Mouse (Mus musculus) lung, embryonic 15.5 days (tissue): Measurements from ENCODE around the gene Piezo1. TPM values are rescaled to one million over a fixed set of nuclear protein-coding genes. Genes with fewer than 3 reads are reported as not detected.

Experiments used
- ATAC-seq: fragments of 200-750 bp; cut with Nextera tagmentation; 2 replicates; pipeline ENCODE4 v1.8.0; 2017; ENCODE audit warnings: moderate number of reproducible peaks, borderline replicate concordance; ENCODE audit not compliant: low FRiP score, low TSS enrichment; ENCODE audit errors: extremely low read depth
- H3K27ac ChIP-seq: fragments of 300-500 bp; sonication (generic); 2 replicates; pipeline ENCODE4 v1.5.1; 2015; ENCODE audit warnings: moderate library complexity, mild to moderate bottlenecking, inconsistent platforms
- H3K27me3 ChIP-seq: fragments of 300-500 bp; sonication (generic); 2 replicates; pipeline ENCODE4 v1.6.1; 2015; ENCODE audit warnings: inconsistent platforms
- H3K36me3 ChIP-seq: fragments of 300-500 bp; sonication (generic); 2 replicates; pipeline ENCODE4 v1.6.1; 2015; ENCODE audit warnings: inconsistent platforms
- H3K4me1 ChIP-seq: fragments of 300-500 bp; sonication (generic); 2 replicates; pipeline ENCODE4 v1.6.1; 2015; ENCODE audit warnings: inconsistent platforms
- H3K4me2 ChIP-seq: fragments of 300-500 bp; sonication (generic); 2 replicates; pipeline ENCODE4 v1.6.1; 2015; ENCODE audit warnings: inconsistent platforms, mild to moderate bottlenecking, moderate library complexity
- H3K4me3 ChIP-seq: fragments of 300-500 bp; sonication (generic); 2 replicates; pipeline ENCODE4 v1.5.1; 2015; ENCODE audit warnings: mild to moderate bottlenecking, inconsistent platforms
- H3K9ac ChIP-seq: fragments of 300-500 bp; sonication (generic); 2 replicates; pipeline ENCODE4 v1.6.1; 2015; ENCODE audit warnings: inconsistent platforms
- H3K9me3 ChIP-seq: fragments of 300-500 bp; sonication (generic); 2 replicates; pipeline ENCODE4 v1.6.1; 2016; ENCODE audit warnings: inconsistent platforms
- WGBS: fragments of 180-500 bp; shearing (Covaris S2); methylation state at CpG from one replicate; pipeline ENCODE4 v1.1.7; 2015; 5-methylcytosine and 5-hydroxymethylcytosine counted together
- polyA plus RNA-seq: library from polyadenylated mRNA; unstranded; fragments of >200 nt; fragmentation: Nextera tagmentation; extraction: Ambion mirVana; gene quantifications from 2 replicates; pipeline ENCODE4 v1.2.1, GENCODE M21; 2015

Piezo1 gene
- polyA plus RNA-seq, 1 experiment from 2014 or later: 23.4 TPM

- WGBS: 1% methylated on average over 56 of the region's 56 CpGs
- ATAC-seq: peak; percentile 76
- H3K4me3 ChIP-seq: peak within 1 kb of the TSS; percentile 37
- H3K9me3 ChIP-seq: no peaks in the 10 kb centered on the region
- H3K4me2 ChIP-seq: peak within 1 kb of the TSS; percentile 57
- no peaks in the 10 kb centered on the region; the same call in 1 of the 2 replicates for H3K36me3 ChIP-seq
- peak within 1 kb of the TSS; percentile 32 for H3K9ac ChIP-seq
- 0 out of 2 replicates have a peak within 1 kb of the TSS, but pooled peaks have one; percentile 27 for H3K27ac ChIP-seq
- peaks cover 46% of the 10 kb centered on the region for H3K27me3 ChIP-seq
- peaks cover 34% of the 10 kb centered on the region for H3K4me1 ChIP-seq
Measured at GRCm38 (mm10) chr8:122460524-122461472, 90.3 kb downstream of the Piezo1 start, which contains the start of gene Snai3. Gene Snai3 (minus strand): TSS chr8:122460733.

GRCm38 (mm10) chr8:122459990-122460389 is 91.1 kb downstream of the Piezo1 start:
- Histone ChIP-seq H3K4me1 (peaks cover 34% of the 10 kb centered on the region), H3K9me3 (no peaks in the 10 kb centered on the region), H3K4me2 (peak overlapping the region; percentile 57), H3K27me3 (peaks cover 46% of the 10 kb centered on the region), H3K36me3 (no peaks in the 10 kb centered on the region), H3K4me3 (peak overlapping the region; percentile 37), H3K27ac (no peak overlapping the region), H3K9ac (peak overlapping the region; percentile 32)
- peak; percentile 13; the same call in 1 of the 2 replicates for ATAC-seq
- 20% methylated on average over 7 of the region's 7 CpGs for WGBS

GRCm38 (mm10) chr8:122459218-122459900 is 91.8 kb downstream of the Piezo1 start:
- 50% methylated on average over 6 of the region's 6 CpGs for WGBS
- Histone ChIP-seq H3K4me1 (peaks cover 33% of the 10 kb centered on the region), H3K4me3 (no peak overlapping the region; the same call in 1 of the 2 replicates), H3K27ac (no peak overlapping the region), H3K9me3 (no peaks in the 10 kb centered on the region), H3K27me3 (peaks cover 46% of the 10 kb centered on the region), H3K9ac (no peak overlapping the region), H3K36me3 (no peaks in the 10 kb centered on the region), H3K4me2 (no peak overlapping the region)
- ATAC-seq: no peak

GRCm38 (mm10) chr8:122457171-122457570 is 94.0 kb downstream of the Piezo1 start:
- Histone ChIP-seq H3K9ac (no peak overlapping the region), H3K27ac (no peak overlapping the region), H3K4me1 (peaks cover 20% of the 10 kb centered on the region), H3K4me2 (no peak overlapping the region), H3K27me3 (peaks cover 39% of the 10 kb centered on the region), H3K36me3 (no peaks in the 10 kb centered on the region), H3K9me3 (no peaks in the 10 kb centered on the region), H3K4me3 (no peak overlapping the region)
- WGBS: 54% methylated on average over 11 of the region's 11 CpGs
- ATAC-seq: no peak

- peaks cover 13% of the 10 kb centered on the region; the same call in 1 of the 2 replicates for H3K27me3 ChIP-seq
- H3K4me3 ChIP-seq: no peak overlapping the region
- H3K4me1 ChIP-seq: no peaks in the 10 kb centered on the region
- WGBS: 75% methylated on average over 6 of the region's 6 CpGs
- no peaks in the 10 kb centered on the region for H3K9me3 ChIP-seq
- no peak overlapping the region for H3K4me2 ChIP-seq
- no peak overlapping the region for H3K9ac ChIP-seq
- H3K36me3 ChIP-seq: no peaks in the 10 kb centered on the region
- H3K27ac ChIP-seq: no peak overlapping the region
- no peak for ATAC-seq
Measured at GRCm38 (mm10) chr8:122454409-122454808, 96.7 kb downstream of the Piezo1 start.

- Histone ChIP-seq H3K36me3 (no peaks in the 10 kb centered on the region), H3K9me3 (no peaks in the 10 kb centered on the region), H3K4me2 (no peak overlapping the region), H3K9ac (no peak overlapping the region), H3K4me3 (no peak overlapping the region), H3K4me1 (no peaks in the 10 kb centered on the region), H3K27ac (no peak overlapping the region), H3K27me3 (peaks cover under 1% of the 10 kb centered on the region; the same call in 1 of the 2 replicates)
- ATAC-seq: no peak
- WGBS: 76% methylated on average over 10 of the region's 10 CpGs
Measured at GRCm38 (mm10) chr8:122452154-122452553, 99.0 kb downstream of the Piezo1 start.

GRCm38 (mm10) chr8:122451161-122451703 is 99.9 kb downstream of the Piezo1 start:
- H3K9me3 ChIP-seq: no peaks in the 10 kb centered on the region
- ATAC-seq: no peak
- no peaks in the 10 kb centered on the region for H3K36me3 ChIP-seq
- no peak overlapping the region for H3K4me3 ChIP-seq
- H3K27ac ChIP-seq: no peak overlapping the region
- no peaks in the 10 kb centered on the region for H3K4me1 ChIP-seq
- H3K9ac ChIP-seq: no peak overlapping the region
- WGBS: 67% methylated on average over 7 of the region's 7 CpGs
- no peak overlapping the region for H3K4me2 ChIP-seq
- H3K27me3 ChIP-seq: no peaks in the 10 kb centered on the region

- Histone ChIP-seq H3K27ac (peak overlapping the region; percentile 99), H3K9me3 (no peaks in the 10 kb centered on the region), H3K9ac (0 out of 2 replicates have a peak overlapping the region, but pooled peaks have one; percentile 65), H3K4me3 (no peak overlapping the region), H3K27me3 (no peaks in the 10 kb centered on the region), H3K4me2 (peak overlapping the region; percentile 94; the same call in 1 of the 2 replicates), H3K36me3 (no peaks in the 10 kb centered on the region), H3K4me1 (peaks cover 26% of the 10 kb centered on the region)
- no peak for ATAC-seq
- WGBS: 63% methylated on average over 3 of the region's 3 CpGs
Measured at GRCm38 (mm10) chr8:122445203-122445602, 105.9 kb downstream of the Piezo1 start.

- ATAC-seq: peak; percentile 73
Measured at GRCm38 (mm10) chr8:122444058-122444748, 106.9 kb downstream of the Piezo1 start.

GRCm38 (mm10) chr8:122443262-122444006 is 107.7 kb downstream of the Piezo1 start, which contains the start of gene Mvd:
Gene Mvd (minus strand): TSS chr8:122443422.
- Histone ChIP-seq H3K9ac (peak within 1 kb of the TSS; percentile 65), H3K27ac (peak within 1 kb of the TSS; percentile 99), H3K4me2 (peak within 1 kb of the TSS; percentile 94), H3K36me3 (no peaks in the 10 kb centered on the region), H3K27me3 (no peaks in the 10 kb centered on the region), H3K4me1 (peaks cover 29% of the 10 kb centered on the region), H3K4me3 (peak within 1 kb of the TSS; percentile 63), H3K9me3 (no peaks in the 10 kb centered on the region)
- ATAC-seq: peak; percentile 97
- WGBS: under 1% methylated on average over 47 of the region's 47 CpGs

More at GRCm38 (mm10) chr8:122444058-122444748, 106.9 kb downstream of the Piezo1 start:
- Histone ChIP-seq H3K4me2 (peak overlapping the region; percentile 94), H3K36me3 (no peaks in the 10 kb centered on the region), H3K27me3 (no peaks in the 10 kb centered on the region), H3K4me1 (peaks cover 26% of the 10 kb centered on the region), H3K27ac (peak overlapping the region; percentile 99), H3K9me3 (no peaks in the 10 kb centered on the region), H3K9ac (peak overlapping the region; percentile 65), H3K4me3 (peak overlapping the region; percentile 63)
- 1% methylated on average over 19 of the region's 19 CpGs for WGBS
